Mouse (Mus musculus) embryonic facial prominence, embryonic 14.5 days (tissue): ENCODE measurements around the gene Rpl26. TPM values are rescaled to one million over a fixed set of nuclear protein-coding genes. Genes with fewer than 3 reads are reported as not detected.

Source experiments
- ATAC-seq: fragments of 200-750 bp; cut with Nextera tagmentation; 2 replicates; pipeline ENCODE4 v1.8.0; 2017; ENCODE audit warnings: low read depth, moderate number of reproducible peaks, moderate TSS enrichment
- DNase-seq: peaks from one replicate; pipeline ENCODE4 v3.0.0-alpha.2; 2015; ENCODE audit warnings: low spot score
- H3K27ac ChIP-seq: fragments of 300-500 bp; sonication (generic); replicated peaks from 2 replicates; pipeline ENCODE4 v1.5.1; 2014; ENCODE audit warnings: low read depth, mild to moderate bottlenecking, low read length, moderate library complexity
- H3K27me3 ChIP-seq: fragments of 300-500 bp; sonication (generic); replicated peaks from 2 replicates; pipeline ENCODE4 v1.6.1; 2014; ENCODE audit warnings: low read length; ENCODE audit not compliant: control insufficient read depth, insufficient read depth
- H3K36me3 ChIP-seq: fragments of 300-500 bp; sonication (generic); 2 replicates; pipeline ENCODE4 v1.6.1; 2014; ENCODE audit warnings: low read length, mixed read lengths; ENCODE audit not compliant: control insufficient read depth, insufficient read depth
- H3K4me1 ChIP-seq: fragments of 300-500 bp; sonication (generic); 2 replicates; pipeline ENCODE4 v1.6.1; 2014; ENCODE audit warnings: antibody characterized with exemption, low read length; ENCODE audit not compliant: control insufficient read depth, insufficient read depth
- H3K4me2 ChIP-seq: fragments of 300-500 bp; sonication (generic); 2 replicates; pipeline ENCODE4 v1.6.1; 2014; ENCODE audit warnings: low read depth, mild to moderate bottlenecking, low read length, moderate library complexity, mixed read lengths
- H3K4me3 ChIP-seq: fragments of 300-500 bp; sonication (generic); 2 replicates; pipeline ENCODE4 v1.5.1; 2014; ENCODE audit warnings: low read depth, mild to moderate bottlenecking, low read length
- H3K9ac ChIP-seq: fragments of 300-500 bp; sonication (generic); 2 replicates; pipeline ENCODE4 v1.6.1; 2014; ENCODE audit warnings: low read depth, mild to moderate bottlenecking, low read length, moderate library complexity, mixed read lengths
- H3K9me3 ChIP-seq: fragments of 300-500 bp; sonication (generic); 2 replicates; pipeline ENCODE4 v1.6.1; 2016; ENCODE audit warnings: low read length; ENCODE audit not compliant: control insufficient read depth
- WGBS: fragments of 180-500 bp; shearing (Covaris S2); extraction: QIAGEN DNeasy Blood & Tissue Kit; methylation state at CpG from one replicate; pipeline ENCODE4 v1.1.7; 2014; 5-methylcytosine and 5-hydroxymethylcytosine counted together
- polyA plus RNA-seq: library from polyadenylated mRNA; unstranded; fragments of >200 nt; fragmentation: Nextera tagmentation; extraction: Ambion mirVana; gene quantifications from 2 replicates; pipeline ENCODE4 v1.2.1, GENCODE M21; 2014

Gene Rpl26
- 1,088 and 1,233 TPM in 2 replicates for polyA plus RNA-seq

DNA sequence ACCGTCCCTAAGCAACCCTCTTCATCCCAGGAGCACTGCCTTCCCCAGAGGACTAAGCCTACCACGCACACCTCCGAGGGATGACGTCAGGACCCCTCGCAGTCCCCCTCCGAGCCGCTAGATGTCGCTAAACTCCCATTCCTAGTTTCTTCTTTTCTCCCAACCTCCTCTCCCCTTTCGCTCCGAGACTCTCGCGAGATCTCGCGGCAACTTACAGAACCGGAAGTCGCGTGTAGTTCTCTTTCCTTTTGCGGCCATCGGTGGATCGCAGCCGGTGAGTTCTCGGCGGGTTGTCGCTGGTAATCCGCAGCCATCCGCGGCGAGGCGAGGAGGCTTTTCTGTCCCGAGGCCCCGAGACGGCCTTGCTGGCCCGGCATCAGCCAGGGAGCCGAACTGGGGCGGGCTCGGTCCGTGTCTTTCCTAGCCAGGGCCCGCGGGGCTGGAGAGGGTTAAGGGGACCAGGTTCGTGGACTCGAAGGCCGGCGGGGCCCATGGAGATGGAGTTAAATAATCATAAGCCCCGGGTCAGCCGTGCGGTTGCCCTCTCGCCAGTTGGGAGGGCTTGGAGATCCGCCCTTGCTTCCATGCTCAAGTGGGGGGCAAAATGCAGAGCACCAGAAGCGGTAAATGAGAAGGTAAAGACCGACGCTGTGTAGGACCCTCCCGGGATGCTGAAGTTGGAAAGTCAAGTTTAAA lies at the start of gene Rpl26:
Rpl26 (plus strand) TSS at position 233 of the 696 bp plus-strand sequence.
- peak; percentile 99 for DNase-seq
- Histone ChIP-seq H3K4me3 (peak within 1 kb of the TSS; percentile 58), H3K4me1 (no peaks in the 10 kb centered on the region; the same call in 1 of the 2 replicates), H3K27me3 (no peaks in the 10 kb centered on the region), H3K9ac (peak within 1 kb of the TSS; percentile 99), H3K4me2 (peak within 1 kb of the TSS; percentile 64), H3K27ac (peak within 1 kb of the TSS; percentile 92), H3K36me3 (peaks cover 38% of the 10 kb centered on the region), H3K9me3 (no peaks in the 10 kb centered on the region)
- WGBS: under 1% methylated on average over 52 of the region's 52 CpGs
- peak; percentile 90 for ATAC-seq

DNA sequence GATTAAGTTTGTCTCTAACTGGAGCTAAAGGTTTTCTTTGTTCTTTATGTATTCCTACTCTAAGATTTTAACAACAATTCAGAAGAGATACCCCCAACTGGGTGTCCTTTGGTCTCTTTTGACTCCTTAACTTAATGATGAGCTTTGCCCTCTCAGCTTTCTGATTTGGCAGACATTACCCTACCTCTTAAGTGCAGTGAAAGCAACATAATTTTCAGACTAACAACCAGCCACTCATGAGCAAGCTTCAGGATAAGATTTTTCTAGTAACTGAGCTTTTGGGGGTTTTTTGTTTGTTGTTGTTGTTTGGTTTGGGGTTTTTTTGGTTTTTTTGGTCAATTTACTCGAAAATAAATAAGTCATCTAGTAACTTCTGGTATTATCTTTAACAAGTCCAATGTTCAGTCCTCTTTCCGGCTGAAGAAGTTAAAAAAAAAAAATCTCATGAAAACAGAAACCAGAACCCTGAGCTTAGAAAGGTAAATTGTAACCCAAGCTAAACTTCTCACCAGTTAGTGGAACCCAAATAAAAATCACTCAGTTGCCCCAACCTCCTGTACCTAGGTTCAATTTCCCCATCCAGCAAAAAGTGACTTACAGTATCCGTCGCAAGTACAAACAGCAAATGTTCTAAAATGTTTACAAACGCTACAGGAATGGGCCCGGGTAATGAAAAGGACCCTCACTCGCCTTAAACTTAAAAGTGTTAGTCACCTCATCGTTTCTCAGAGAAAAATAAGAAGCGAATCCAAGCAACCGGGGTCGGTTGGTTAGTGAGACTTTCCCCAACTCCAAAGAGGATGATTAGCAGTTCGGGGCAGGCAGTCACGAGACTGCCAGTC lies 49.5 kb upstream of the Rpl26 start:
- DNase-seq (no peak), ATAC-seq (no peak)
- H3K36me3 ChIP-seq: no peaks in the 10 kb centered on the region
- H3K4me1 ChIP-seq: peaks cover 19% of the 10 kb centered on the region
- H3K9me3 ChIP-seq: no peaks in the 10 kb centered on the region
- peak overlapping the region; percentile 88 for H3K4me2 ChIP-seq
- H3K27ac ChIP-seq: peak overlapping the region; percentile 99
- H3K4me3 ChIP-seq: peak overlapping the region; percentile 100
- H3K27me3 ChIP-seq: no peaks in the 10 kb centered on the region; the same call in 1 of the 2 replicates
- peak overlapping the region; percentile 99 for H3K9ac ChIP-seq
- WGBS: 2% methylated on average over 13 of the region's 13 CpGs

DNA sequence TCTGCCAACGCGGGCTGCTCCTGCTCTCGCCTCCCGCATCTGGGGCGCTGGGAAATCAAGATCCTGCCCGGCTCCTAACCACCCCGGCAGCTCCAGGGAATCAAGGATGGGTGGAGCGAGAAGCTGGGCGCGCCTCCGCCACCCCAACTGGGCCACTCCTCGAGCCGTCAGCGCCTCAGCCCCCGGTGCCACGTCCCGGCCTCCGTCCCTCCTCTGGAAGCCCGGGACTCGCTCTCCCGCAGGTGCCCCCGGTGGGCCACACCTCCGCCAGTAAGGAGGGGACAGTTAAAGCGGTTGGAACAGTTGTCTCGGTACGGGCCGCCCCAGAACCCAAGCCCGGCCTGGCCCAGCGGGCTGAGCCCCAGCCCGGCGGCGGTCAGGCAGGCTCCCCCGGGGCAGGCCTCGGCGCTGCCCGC lies 48.9 kb upstream of the Rpl26 start:
- 0% methylated on average over 20 of the region's 36 CpGs for WGBS

DNA sequence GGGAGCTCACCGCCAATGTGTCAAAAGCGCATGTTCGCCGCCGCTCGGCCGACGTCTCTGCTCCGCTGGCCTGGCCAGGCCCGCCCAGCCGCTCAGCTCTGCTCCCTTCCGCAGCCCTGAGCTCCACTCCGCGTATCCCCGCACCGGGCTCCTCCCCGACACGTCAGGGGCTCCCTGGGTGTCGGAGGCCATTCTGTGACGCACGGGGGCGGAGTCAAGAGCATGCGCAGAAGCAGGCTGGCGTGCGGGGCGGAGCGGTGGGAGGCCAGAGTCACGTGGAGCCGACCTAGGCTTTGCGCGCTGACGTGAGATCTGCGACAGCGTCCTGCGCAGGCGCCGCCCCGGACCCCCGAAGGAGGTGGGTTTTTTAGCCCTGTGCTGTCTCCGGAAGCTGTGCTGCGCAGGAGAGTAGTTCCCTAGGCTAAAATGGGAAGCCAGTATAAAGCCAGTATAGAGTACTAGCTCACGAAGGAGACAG lies 48.4 kb upstream of the Rpl26 start:
- under 1% methylated on average over 37 of the region's 42 CpGs for WGBS
- no peaks in the 10 kb centered on the region for H3K9me3 ChIP-seq
- DNase-seq: peak; percentile 99
- peak overlapping the region; percentile 100 for H3K4me3 ChIP-seq
- H3K27me3 ChIP-seq: no peaks in the 10 kb centered on the region; the same call in 1 of the 2 replicates
- H3K27ac ChIP-seq: peak overlapping the region; percentile 99
- peak overlapping the region; percentile 88 for H3K4me2 ChIP-seq
- H3K9ac ChIP-seq: peak overlapping the region; percentile 99
- peak; percentile 99 for ATAC-seq
- no peaks in the 10 kb centered on the region for H3K36me3 ChIP-seq
- peaks cover 19% of the 10 kb centered on the region for H3K4me1 ChIP-seq

More for the DNA sequence above, 48.9 kb upstream of the Rpl26 start:
- Histone ChIP-seq H3K4me1 (peaks cover 19% of the 10 kb centered on the region), H3K9ac (peak overlapping the region; percentile 99), H3K9me3 (no peaks in the 10 kb centered on the region), H3K27ac (peak overlapping the region; percentile 99), H3K4me3 (peak overlapping the region; percentile 100), H3K36me3 (no peaks in the 10 kb centered on the region), H3K27me3 (no peaks in the 10 kb centered on the region; the same call in 1 of the 2 replicates), H3K4me2 (peak overlapping the region; percentile 88)
- ATAC-seq (peak; percentile 46), DNase-seq (peak; percentile 78)

DNA sequence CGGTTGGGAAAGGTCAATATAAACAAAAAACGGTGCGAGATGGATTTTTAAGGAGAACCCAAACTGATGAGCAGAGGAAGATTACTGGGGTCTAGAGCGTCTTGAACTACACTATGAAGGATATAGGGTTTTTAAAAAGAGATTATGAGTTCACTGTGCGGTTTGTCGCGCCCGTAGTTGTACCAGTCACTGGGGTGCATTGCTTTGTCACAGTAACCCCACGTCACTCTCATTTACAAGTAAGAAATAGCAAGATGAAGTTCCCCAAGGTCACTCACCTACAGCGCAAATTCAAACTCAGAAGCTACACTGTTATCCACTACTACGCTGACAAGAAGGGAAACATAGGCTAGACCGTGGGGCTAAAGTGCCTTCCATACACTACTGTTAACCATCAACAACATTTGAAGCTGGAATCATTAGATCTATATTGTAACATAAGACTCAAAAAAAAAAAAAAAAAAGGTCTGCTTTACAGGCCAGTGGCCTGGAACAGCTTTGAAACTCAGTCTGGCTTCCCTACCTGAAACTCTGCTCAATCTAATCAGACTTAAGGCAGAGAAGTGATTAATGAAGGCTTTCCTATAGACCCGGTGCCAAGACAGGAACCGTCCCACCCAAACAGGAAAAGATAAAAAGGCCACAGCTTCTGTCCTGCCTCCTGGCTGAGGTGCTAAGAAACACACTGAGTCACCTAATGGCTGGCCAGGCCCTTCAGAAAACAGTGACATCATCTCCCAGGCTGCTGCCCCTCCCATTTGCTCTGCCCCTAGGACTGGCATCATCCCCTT lies 47.6 kb upstream of the Rpl26 start:
- ATAC-seq: no peak
- peak overlapping the region; percentile 67 for H3K9ac ChIP-seq
- 45% methylated on average over 14 of the region's 14 CpGs for WGBS

DNA sequence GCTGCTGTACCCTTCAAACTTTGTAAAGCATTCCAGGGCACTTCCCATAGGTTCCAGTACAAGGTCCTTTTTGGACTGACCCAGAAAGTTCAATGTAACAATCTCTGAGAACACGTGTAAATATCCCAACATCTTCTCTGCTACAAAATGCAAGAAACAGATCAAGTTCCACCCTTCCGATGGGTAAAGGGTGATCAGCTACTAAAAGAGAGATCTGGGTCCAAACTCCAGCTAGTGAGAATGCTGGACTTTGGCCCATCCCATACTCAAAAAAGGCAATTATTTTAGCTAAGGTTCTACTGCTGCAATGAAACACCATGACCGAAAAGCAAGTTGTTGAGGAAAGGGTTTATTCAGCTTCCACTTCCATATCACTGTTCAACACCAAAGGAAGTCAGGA lies 46.8 kb upstream of the Rpl26 start:
- Histone ChIP-seq H3K4me2 (no peak overlapping the region), H3K4me3 (no peak overlapping the region), H3K27me3 (no peaks in the 10 kb centered on the region; the same call in 1 of the 2 replicates), H3K9me3 (no peaks in the 10 kb centered on the region), H3K9ac (no peak overlapping the region), H3K27ac (no peak overlapping the region), H3K4me1 (peaks cover 19% of the 10 kb centered on the region), H3K36me3 (no peaks in the 10 kb centered on the region)
- ATAC-seq: no peak
- DNase-seq: no peak
- WGBS: 84% methylated on average over 3 of the region's 3 CpGs

More for the DNA sequence above, 47.6 kb upstream of the Rpl26 start:
- Histone ChIP-seq H3K4me3 (peak overlapping the region; percentile 100), H3K27me3 (no peaks in the 10 kb centered on the region; the same call in 1 of the 2 replicates), H3K4me2 (peak overlapping the region; percentile 88), H3K36me3 (no peaks in the 10 kb centered on the region), H3K9me3 (no peaks in the 10 kb centered on the region), H3K27ac (peak overlapping the region; percentile 82), H3K4me1 (peaks cover 19% of the 10 kb centered on the region)
- DNase-seq: peak; percentile 6

DNA sequence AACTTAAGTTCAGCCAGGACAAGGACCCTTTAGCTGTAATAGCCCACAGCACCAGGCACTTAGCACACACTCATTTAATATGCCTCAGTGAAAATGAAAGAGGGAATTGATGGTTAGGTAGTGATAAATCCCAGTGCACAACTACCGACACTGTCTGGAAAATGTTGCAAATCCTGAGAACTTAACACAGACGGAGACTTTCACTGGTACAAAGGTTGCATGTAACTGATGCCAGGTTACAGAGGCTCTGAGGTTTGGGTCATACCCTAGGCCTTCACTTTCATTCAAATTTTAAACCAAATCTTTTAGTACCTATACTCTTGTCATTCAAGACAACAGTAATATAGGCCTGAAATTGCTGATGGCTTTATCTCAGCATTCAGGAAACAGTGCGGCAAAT lies 44.1 kb upstream of the Rpl26 start:
- H3K9ac ChIP-seq: no peak overlapping the region
- 87% methylated on average over 3 of the region's 3 CpGs for WGBS
- no peaks in the 10 kb centered on the region; the same call in 1 of the 2 replicates for H3K27me3 ChIP-seq
- no peak overlapping the region for H3K27ac ChIP-seq
- H3K4me1 ChIP-seq: 0 out of 2 replicates have a peak, but pooled peaks cover 3% of the 10 kb centered on the region
- H3K4me2 ChIP-seq: no peak overlapping the region
- no peak for ATAC-seq
- no peak overlapping the region for H3K4me3 ChIP-seq
- no peaks in the 10 kb centered on the region for H3K36me3 ChIP-seq
- DNase-seq: no peak
- no peaks in the 10 kb centered on the region for H3K9me3 ChIP-seq
